Mouse (Mus musculus): Measurements from ENCODE around the gene Melk.

DNA sequence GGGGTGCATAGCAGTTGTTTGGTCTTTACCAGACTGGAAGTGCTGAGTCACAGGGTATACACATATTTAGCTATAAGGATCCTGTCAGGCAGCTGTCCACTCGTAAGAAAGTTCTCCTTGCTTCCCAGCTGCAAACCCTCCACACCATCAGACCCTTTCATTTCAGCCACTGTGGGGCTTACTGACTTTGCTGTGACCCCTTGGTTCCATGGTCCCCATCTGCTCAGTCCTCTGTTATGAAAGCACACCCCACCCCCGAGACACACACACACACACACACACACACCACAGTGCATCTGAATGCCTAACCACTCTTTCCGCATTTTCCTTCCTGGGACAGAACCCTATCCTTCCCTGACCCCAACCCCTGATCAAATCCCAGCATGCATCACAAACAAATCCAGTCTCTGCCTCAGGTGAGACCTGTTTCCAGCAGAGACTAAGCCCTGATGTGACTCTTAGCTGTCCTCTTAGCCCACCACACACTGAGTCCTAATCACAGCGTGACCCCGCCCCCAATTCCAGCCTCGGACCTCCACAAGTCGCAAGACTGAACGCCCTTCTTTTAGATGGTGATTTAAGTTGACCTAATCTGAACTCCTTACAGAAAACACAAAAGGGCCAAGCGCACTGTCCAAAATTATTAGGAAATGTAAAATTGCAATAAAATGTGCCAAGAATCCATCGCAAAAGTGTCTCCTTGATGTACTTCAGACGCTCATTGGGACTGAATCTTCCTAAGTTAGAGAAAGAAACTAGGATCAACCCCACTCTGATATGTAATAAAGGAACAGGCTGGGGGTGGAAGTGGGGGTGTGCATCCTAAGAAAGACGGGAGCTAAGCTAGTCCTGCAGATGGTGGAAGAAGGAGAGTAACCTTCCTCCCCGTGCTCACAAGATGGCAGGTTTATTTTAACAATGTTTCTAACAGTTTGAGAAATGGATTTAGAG is 48.4 kb upstream of the Melk start:
- TF ChIP-seq CTCF (conservative IDR thresholded peaks at IDR 0.05; ENCODE audit: insufficient read depth, insufficient read length, low read depth, low read length) (no peak), POLR2A (IDR thresholded peaks at IDR 0.05; ENCODE audit: low read depth, low read length) (no peak)

Data from kidney, adult 2 months (tissue).